Mouse (Mus musculus) heart, postnatal 0 days (tissue): ENCODE data around the gene Rdh7. TPM values are rescaled to one million over a fixed set of nuclear protein-coding genes. Genes with fewer than 3 reads are reported as not detected.

Experiments used
- ATAC-seq: fragments of 200-750 bp; cut with Nextera tagmentation; 2 replicates; pipeline ENCODE4 v1.8.0; 2017; ENCODE audit warnings: low read depth, moderate number of reproducible peaks, moderate library complexity; ENCODE audit not compliant: insufficient read depth
- DNase-seq: peaks from one replicate; pipeline ENCODE4 v3.0.0-alpha.2; 2016; ENCODE audit warnings: low spot score
- H3K27ac ChIP-seq: fragments of 300-500 bp; sonication (generic); 2 replicates; pipeline ENCODE4 v1.5.1; 2014; ENCODE audit warnings: low read depth, mild to moderate bottlenecking
- H3K27me3 ChIP-seq: fragments of 300-500 bp; sonication (generic); 2 replicates; pipeline ENCODE4 v1.6.1; 2014; ENCODE audit warnings: low read length, mixed read lengths; ENCODE audit not compliant: control insufficient read depth, insufficient read depth
- H3K36me3 ChIP-seq: fragments of 300-500 bp; sonication (generic); replicated peaks from 2 replicates; pipeline ENCODE4 v1.6.1; 2014; ENCODE audit warnings: low read length, mixed read lengths; ENCODE audit not compliant: control insufficient read depth, insufficient read depth
- H3K4me1 ChIP-seq: fragments of 300-500 bp; sonication (generic); 2 replicates; pipeline ENCODE4 v1.6.1; 2014; ENCODE audit warnings: antibody characterized with exemption; ENCODE audit not compliant: control insufficient read depth, insufficient read depth
- H3K4me2 ChIP-seq: fragments of 300-500 bp; sonication (generic); 2 replicates; pipeline ENCODE4 v1.6.1; 2014; ENCODE audit warnings: low read depth, mild to moderate bottlenecking, low read length, moderate library complexity
- H3K4me3 ChIP-seq: fragments of 300-500 bp; sonication (generic); 2 replicates; pipeline ENCODE4 v1.5.1; 2014; ENCODE audit warnings: low read depth, low read length
- H3K9ac ChIP-seq: fragments of 300-500 bp; sonication (generic); replicated peaks from 2 replicates; pipeline ENCODE4 v1.6.1; 2014; ENCODE audit warnings: low read depth, low read length, mixed read lengths
- H3K9me3 ChIP-seq: fragments of 300-500 bp; sonication (generic); replicated peaks from 2 replicates; pipeline ENCODE4 v1.6.1; 2016; ENCODE audit warnings: low read length; ENCODE audit not compliant: control insufficient read depth
- CTCF ChIP-seq: IDR thresholded peaks from 2 replicates; pipeline ENCODE4 v1.5.1; 2016; ENCODE audit warnings: antibody characterized with exemption, control low read depth, low read depth
- EP300 ChIP-seq: IDR thresholded peaks from 2 replicates; pipeline ENCODE4 v1.6.1; 2016; ENCODE audit warnings: antibody characterized with exemption, low read depth
- WGBS: fragments of 180-500 bp; shearing (Covaris S2); extraction: QIAGEN DNeasy Blood & Tissue Kit; methylation state at CpG from one replicate; pipeline ENCODE4 v1.1.7; 2014; 5-methylcytosine and 5-hydroxymethylcytosine counted together
- polyA plus RNA-seq: library from polyadenylated mRNA; unstranded; fragments of >200 nt; fragmentation: Nextera tagmentation; extraction: Ambion mirVana; gene quantifications from 2 replicates; pipeline ENCODE4 v1.2.1, GENCODE M21; 2015
- total RNA-seq: library from RNA; depleted of rRNA; stranded (reverse); fragments of >200 nt; gene quantifications from 2 replicates; pipeline ENCODE4 v1.2.3, GENCODE M21; 2014; ENCODE audit warnings: low replicate concordance

The Rdh7 gene
- total and polyA plus RNA-seq, 2 experiments from 2014 or later, result not detected

DNA sequence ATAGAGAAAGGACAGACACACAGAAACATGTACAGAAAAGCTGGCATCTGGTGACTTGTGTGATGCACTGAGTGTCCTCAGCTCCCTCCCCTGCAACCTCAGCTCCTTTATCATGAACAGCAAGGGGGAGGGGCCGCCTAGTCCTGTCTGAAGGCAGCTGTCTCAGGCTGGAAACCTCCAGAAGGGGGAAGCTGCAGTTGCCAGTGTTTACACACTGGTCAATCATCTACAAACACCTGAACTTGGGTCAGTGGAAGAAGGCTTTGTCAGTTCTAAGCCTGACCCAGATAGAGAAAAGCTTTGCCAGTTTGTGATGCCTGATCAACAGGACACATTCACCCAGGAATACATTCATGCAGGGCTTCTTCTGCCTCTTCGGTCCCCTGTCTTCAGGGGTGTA, 10.9 kb downstream of the Rdh7 start:
- H3K4me2 ChIP-seq, result no peak overlapping the region
- ATAC-seq (no peak), DNase-seq (no peak)
- no peaks in the 10 kb centered on the region for H3K27me3 ChIP-seq
- 33% methylated on average over 2 of the region's 2 CpGs for WGBS
- no peaks in the 10 kb centered on the region for H3K9me3 ChIP-seq
- no peak overlapping the region for H3K4me3 ChIP-seq
- H3K9ac ChIP-seq, result no peak overlapping the region
- no peak for TF ChIP-seq EP300
- no peak for TF ChIP-seq CTCF
- H3K4me1 ChIP-seq, result no peaks in the 10 kb centered on the region
- H3K27ac ChIP-seq, result no peak overlapping the region
- no peaks in the 10 kb centered on the region for H3K36me3 ChIP-seq

DNA sequence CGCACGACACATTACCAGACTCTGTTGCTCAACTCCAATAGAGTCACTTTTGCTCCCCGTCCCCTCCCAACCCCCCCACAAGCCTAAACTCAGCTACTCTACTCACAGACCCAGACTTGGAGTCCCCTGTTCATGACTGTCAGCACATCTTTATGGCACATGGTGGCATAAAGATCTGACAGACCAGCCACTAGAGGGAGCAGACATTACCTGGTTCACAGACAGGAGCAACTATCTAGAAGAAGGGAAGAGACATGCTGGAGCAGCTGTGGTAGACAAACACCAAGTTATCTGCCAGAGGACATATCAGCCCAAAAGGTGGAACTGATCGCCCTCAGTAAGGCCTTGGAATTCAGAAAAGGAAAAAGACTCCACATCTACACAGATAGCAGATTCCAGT, 16.1 kb downstream of the Rdh7 start:
- no peaks in the 10 kb centered on the region for H3K27me3 ChIP-seq
- no peak overlapping the region for H3K27ac ChIP-seq
- no peak for ATAC-seq
- DNase-seq, result no peak
- no peaks in the 10 kb centered on the region for H3K4me1 ChIP-seq
- no peak for TF ChIP-seq EP300
- peak; percentile 26 for TF ChIP-seq CTCF
- no peak overlapping the region for H3K4me3 ChIP-seq
- 53% methylated on average over 4 of the region's 4 CpGs for whole genome bisulfite sequencing
- H3K9ac ChIP-seq, result no peak overlapping the region
- no peak overlapping the region for H3K4me2 ChIP-seq
- no peaks in the 10 kb centered on the region for H3K36me3 ChIP-seq
- no peaks in the 10 kb centered on the region for H3K9me3 ChIP-seq

DNA sequence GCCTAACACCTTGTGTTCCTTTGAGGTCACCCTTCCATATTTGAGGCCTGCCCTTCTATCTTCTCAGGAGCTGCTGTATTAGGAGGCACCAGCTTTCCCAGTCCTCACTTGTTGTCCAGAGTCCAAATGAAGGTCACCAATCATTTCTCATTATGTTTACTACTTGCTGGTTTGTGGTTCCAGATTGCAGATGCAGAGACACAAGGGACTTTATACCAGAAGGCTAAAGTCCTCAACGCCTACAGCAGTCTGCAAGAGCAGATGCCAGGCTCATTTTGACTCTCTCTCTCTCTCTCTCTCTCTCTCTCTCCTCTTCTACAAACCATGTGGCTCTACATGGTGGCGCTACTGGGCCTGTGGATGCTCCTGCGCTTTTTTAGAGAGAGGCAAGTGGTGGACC, 22.4 kb downstream of the Rdh7 start, which contains the start of gene Rdh16f2:
Gene Rdh16f2 (plus strand): TSS at position 243 of the 400 bp plus-strand sequence.
- Histone ChIP-seq H3K4me3 (no peak within 1 kb of the TSS), H3K27ac (no peak within 1 kb of the TSS), H3K4me1 (no peaks in the 10 kb centered on the region), H3K36me3 (no peaks in the 10 kb centered on the region), H3K9ac (no peak within 1 kb of the TSS), H3K27me3 (no peaks in the 10 kb centered on the region), H3K4me2 (no peak within 1 kb of the TSS), H3K9me3 (no peaks in the 10 kb centered on the region)
- 72% methylated on average over 3 of the region's 3 CpGs for WGBS
- TF ChIP-seq CTCF (no peak), EP300 (no peak)
- no peak for DNase-seq
- no peak for ATAC-seq

DNA sequence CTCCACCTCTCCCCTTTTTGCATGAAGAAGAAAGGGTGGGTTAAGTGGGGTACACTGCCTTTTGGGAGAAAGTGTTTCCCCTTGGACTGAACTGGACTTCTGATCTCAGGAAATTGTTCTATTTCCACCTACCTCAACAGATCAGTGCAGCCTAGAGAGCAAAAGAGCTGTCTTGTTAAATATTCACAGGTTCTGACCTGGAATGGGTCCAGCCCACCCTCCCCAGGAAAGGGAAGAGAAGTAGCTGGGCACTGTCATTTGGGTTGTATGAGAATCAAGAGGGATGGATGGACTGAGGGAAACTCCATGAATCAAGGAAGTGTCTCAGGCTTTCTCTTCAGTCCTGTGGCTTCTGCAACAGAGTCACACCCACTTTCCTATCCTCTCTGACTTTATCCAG, 23.7 kb downstream of the Rdh7 start:
- TF ChIP-seq EP300 (no peak), CTCF (no peak)
- Histone ChIP-seq H3K9me3 (no peaks in the 10 kb centered on the region), H3K9ac (no peak overlapping the region), H3K4me3 (no peak overlapping the region), H3K4me1 (no peaks in the 10 kb centered on the region), H3K4me2 (no peak overlapping the region), H3K27me3 (no peaks in the 10 kb centered on the region), H3K36me3 (no peaks in the 10 kb centered on the region), H3K27ac (no peak overlapping the region)
- no peak for ATAC-seq
- no peak for DNase-seq

DNA sequence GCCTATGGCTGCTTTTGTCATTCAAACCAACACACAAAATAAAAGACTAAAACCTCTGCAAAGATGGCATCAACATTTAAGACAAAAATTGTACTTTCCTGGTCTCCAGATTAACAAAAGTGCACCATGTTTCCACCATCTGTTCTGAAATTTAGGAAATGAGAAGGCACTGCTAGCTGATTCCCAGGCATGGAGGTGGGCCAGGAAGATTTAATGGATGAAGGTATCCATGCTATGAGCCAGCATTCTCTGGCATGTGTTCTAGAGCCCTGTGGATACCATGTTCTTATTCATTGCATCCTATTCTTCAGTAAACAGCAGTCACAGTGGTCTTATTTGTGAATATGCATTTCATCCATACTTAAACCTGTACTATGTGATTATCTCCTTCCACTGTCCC, 32.2 kb downstream of the Rdh7 start:
- Histone ChIP-seq H3K4me3 (no peak overlapping the region), H3K27me3 (no peaks in the 10 kb centered on the region), H3K9ac (no peak overlapping the region), H3K27ac (no peak overlapping the region), H3K4me2 (no peak overlapping the region), H3K9me3 (no peaks in the 10 kb centered on the region; the same call in 1 of the 2 replicates), H3K36me3 (no peaks in the 10 kb centered on the region), H3K4me1 (no peaks in the 10 kb centered on the region)
- TF ChIP-seq CTCF, result no peak
- no peak for TF ChIP-seq EP300
- ATAC-seq (no peak), DNase-seq (no peak)

DNA sequence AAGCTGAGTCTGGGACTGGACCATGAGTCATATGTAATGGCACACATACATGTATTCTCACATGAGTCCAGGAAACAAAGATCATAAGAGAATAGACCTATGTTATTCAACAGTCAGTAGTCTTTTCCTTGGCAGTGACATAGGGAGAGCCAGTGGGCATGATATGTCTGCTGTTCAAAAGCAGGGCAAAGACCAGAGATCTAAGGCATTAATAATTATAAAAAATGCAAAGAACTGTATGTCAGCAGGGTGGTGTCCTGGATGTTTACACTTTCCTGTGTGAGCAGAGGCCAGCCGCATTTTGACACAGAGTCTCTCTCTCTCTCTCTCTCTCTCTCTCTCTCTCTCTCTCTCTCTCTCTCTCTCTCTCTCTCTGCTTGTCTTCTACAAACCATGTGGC, 39.0 kb downstream of the Rdh7 start, which contains the start of gene Rdh19:
Gene Rdh19 (plus strand): TSS at position 301 of the 400 bp plus-strand sequence.
- no peak for ATAC-seq
- no peak within 1 kb of the TSS for H3K4me3 ChIP-seq
- H3K4me1 ChIP-seq, result no peaks in the 10 kb centered on the region
- no peak within 1 kb of the TSS for H3K4me2 ChIP-seq
- H3K9me3 ChIP-seq, result no peaks in the 10 kb centered on the region
- WGBS, result 59% methylated on average over 1 of the region's 1 CpGs
- no peak within 1 kb of the TSS for H3K9ac ChIP-seq
- no peak for DNase-seq
- no peaks in the 10 kb centered on the region for H3K27me3 ChIP-seq
- no peak within 1 kb of the TSS for H3K27ac ChIP-seq
- H3K36me3 ChIP-seq, result no peaks in the 10 kb centered on the region
- TF ChIP-seq CTCF (no peak), EP300 (no peak)
